Mouse (Mus musculus) right cerebral cortex, postnatal 36 days (tissue): Measurements from ENCODE around the gene Rsg1.

Experiments
- DNase-seq, 2 experiments: peaks; one replicate each; pipeline ENCODE4 v3.0.0; 2022; ENCODE audit warnings: low spot score in 2 of 2, mixed read lengths in 1 of 2

The Rsg1 gene

DNA sequence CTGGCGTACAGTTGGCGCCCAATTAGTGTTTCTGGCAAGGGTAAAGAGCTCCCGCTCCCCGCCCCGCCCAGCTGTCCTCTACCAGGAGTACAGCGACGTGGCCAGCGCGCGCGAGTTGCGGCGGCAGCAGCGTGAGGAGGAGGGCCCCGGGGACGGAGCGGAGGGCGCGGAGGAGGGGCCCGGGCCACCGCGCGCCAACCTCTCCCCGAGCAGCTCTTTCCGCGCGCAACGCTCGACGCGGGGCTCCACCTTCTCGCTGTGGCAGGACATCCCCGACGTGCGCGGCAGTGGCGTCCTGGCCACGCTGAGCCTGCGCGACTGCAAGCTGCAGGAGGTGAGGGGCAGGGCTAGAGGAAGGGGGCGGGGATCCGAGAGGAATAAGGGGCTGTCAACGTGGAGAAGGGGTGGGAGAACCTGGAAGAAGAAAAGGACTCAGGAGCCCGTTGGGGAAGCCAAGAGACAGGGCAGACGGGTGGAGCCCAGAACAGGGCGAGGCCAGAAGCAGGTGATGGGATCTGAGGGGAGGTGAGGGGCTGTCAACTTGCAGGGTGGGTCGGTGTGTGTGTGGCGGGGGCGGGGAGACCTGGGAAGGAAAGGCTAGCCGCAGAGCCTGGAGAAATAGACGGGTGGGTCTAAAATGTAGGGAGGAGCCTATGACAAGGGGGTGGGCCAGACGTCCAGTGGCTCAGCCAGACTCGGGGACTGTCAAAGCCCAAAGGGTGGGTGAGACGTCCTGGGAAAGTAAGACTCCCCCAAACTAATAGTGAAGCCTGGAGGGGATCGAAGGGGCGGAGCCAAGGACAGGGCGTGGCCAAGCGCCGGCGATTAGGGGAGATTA is 34.2 kb downstream of the Rsg1 start:
- DNase-seq, result no peak

GRCm38 (mm10) chr4:141248614-141248978 is 34.8 kb downstream of the Rsg1 start:
- no peak for DNase-seq

GRCm38 (mm10) chr4:141249383-141249782 is 35.6 kb downstream of the Rsg1 start:
- DNase-seq, result no peak

DNA sequence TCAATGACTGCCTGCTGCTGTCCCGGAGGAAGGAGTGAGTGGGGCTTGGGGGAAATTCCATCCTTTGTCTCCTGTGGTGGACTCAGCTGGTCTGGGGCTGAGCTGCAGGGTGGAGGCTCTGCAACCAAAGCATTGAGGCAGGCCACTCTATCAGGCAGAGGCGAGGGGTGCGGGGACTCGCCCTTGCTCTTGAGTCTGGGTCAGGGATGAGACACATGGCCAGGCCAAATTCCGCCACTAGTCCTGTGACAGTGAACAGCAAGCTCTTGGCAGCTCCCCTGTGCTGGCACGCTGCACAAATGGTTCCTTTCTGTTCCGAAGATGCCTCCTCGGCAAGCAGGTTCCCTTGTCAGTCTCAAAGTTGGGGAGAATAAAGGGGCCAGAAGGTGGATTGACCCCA is 37.3 kb downstream of the Rsg1 start:
- no peak for DNase-seq

DNA sequence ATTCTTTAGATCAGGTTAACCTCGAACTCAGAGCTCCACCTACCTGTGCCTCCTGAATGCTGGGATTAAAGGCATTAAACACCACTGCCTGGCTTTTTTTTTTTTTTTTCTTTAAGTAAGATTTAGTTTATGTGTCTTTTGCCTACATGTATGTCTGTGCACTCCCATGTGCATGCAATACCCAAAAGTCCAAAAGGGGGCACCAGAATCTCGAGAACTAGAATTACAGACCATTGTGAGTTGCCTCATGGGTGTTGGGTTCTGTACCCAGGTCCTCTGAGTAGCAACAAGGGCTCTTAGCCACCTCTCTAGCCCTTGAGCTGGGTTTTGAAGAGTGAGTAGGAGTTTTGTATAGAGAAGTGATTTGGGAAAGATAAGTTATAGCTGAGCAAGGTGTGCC is 38.9 kb downstream of the Rsg1 start:
- DNase-seq, result no peak

GRCm38 (mm10) chr4:141254234-141254633 is 40.5 kb downstream of the Rsg1 start:
- DNase-seq, result no peak

DNA sequence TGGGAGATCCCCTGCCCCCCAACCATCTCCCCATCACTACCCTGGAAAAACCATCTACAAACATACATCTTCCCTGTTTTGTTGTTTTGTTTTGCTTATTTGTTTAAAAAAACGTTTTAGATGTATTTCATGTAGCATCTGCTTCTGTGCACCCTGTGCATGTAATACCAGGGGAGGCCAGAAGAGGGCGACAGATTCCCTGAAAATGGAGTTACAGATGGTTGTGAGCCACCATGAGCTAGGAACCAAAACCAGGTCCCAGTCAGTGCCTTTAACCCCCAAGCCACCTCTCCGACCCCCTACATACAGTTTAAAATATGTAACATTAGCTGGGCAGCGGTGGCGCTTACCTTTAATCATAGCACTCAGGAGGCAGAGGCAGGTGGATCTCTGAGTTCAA is 43.7 kb downstream of the Rsg1 start:
- no peak for DNase-seq

DNA sequence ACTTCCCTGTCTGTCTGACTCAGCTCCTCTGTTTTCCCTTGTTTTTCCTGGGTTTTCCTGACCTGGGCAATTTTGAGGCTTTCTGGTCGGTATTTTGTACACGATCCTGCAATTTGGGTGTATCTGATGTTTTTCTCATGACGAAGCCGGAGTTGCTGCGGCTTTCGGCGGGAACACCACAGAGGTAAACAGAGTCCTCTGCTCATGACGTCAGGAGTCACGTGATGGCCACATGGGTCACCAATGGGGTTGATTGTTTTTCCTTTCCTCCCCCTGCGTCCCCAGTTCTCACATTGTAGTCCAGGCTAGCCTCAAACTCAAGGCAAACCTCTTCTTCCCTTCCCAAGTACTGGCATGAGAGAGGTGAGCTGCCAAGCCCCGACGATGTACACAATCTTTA is 45.7 kb downstream of the Rsg1 start:
- no peak for DNase-seq

DNA sequence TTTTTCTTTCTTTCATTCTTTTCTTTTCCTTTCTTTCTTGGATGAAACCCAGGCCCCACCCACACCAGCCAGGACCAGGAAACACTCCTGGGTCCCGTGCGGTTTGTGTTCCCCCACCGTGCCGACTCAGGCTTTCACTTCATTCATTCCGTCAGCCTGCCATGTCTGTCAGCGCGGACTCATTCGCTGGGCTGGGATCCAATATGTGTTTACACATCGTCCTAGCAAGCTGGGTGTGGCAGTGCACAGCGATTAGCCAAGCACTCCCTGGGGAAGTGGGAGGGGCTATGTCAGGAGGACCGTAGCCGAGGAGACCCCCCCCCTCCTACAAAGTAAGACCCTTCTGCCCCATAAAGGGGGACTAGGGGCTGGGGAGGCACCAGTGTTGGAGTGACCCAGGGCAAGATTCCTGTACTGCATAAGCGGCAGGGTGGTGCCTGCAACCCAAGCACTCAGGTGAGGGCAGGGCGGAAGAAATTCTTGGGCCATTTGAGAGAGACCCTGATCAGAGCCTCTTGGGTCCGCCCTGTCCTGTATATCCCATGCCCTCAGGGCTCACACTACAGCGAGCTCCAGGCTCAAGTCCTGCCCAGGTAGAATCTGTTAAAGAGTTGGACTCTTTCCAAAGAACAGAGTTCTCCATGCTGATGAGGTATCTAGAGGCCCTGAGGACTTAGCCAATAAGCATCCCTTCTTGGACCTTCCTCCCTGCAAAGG is 46.4 kb downstream of the Rsg1 start:
- DNase-seq, result no peak

DNA sequence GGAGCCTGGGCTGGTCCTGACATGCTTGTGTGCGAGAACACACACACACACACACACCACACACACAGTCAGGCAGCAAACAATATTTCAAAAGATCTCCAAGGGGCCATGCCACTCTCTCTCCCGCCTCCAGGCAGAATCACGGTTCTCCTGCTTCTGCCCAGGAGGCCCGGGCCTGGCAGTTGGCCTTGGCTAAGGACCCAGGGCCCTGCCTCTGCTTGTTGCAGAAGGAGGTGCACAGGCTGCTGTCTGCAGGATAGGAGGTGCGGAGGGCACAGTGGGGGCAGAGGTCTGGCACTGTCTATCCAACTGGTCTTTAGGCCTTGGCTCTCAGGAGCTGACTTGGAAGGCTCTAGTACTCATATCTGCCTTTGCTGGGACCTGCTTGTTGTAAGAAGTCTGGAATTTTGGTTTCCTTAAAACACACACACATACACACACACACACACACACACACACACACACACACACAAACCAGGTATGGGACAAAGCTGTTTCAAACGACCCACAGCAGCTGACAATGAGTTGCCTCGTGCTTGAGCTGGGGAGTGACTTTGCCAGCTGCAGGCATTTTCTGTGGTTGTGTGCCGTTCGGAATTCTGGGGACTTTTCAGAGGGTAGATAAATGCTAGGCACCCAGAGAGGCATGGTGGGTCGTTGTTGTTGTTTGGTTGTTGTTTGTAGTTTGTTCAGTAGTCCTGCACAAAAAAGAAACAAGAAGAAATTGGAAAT is 49.3 kb downstream of the Rsg1 start:
- no peak for DNase-seq

DNA sequence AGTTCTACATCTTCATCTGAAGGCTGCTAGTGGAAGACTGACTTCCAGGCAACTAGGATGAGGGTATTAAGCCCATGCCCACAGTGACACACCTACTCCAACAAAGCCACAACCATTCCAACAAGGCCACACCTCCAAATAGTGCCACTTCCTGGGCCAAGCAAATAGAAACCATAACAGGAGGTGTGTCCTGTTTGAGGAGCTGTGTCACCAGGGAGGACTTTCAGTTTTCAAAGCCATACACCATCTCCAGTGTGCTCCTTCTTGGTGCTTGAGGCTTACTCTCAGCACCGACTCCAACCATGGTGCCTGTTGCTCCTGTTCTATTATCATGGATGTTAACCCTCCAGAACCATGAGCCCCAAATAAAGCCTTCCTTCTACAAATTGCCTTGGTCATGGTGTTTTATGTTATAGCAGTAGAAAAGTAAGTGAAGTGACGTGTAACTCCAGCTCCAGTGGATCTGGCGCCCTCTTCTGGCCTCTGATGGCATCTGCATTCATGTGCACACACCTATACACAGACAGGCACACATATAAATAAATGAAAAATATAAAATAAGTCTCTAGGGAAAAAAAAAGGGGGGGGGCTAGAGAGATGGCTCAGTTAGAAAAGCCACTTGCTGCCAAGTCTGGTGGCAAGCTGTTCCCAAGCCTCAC is 52.4 kb downstream of the Rsg1 start:
- DNase-seq, result no peak

DNA sequence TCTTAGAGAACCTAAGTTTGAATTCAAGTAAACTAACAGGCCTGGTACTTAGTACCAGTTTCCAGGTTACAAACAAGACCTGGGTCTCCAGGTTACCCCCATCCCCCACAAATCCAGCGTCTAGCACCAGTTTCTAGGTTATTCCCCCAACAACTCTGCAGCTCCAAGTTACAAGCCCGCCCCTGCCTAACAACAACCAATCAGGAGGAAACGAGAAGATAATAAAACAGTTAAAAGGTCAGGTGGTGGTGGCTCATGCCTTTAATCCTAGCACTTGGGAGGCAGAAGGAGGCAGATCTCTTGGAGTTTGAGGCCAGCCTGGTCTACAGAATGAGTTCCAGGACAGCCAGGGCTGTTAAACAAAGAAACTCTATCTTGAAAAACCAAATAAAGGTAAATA is 53.5 kb downstream of the Rsg1 start:
- DNase-seq, result no peak

DNA sequence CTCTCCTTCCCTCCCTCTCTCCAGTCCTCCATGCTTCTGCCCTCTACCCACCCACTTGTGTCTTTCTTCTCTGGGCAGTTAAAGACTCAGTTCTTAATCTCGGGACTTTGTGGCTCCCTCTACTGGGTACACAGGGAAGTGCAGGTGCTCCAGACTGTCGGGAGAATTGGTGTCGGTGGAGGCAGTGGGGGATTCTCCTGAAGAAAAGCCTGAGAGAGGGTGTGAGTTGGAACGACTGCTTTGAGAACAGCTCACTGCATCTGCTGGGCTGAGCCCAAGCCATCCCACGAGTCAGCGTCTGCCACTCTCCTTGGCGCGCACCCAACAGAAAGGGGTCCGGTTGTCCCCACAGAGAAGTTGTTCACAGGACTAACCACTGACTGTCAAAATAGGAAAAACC is 54.1 kb downstream of the Rsg1 start:
- DNase-seq, result peak; percentile 65 to 68

- no peak for DNase-seq
Observed at GRCm38 (mm10) chr4:141268350-141268749, 54.6 kb downstream of the Rsg1 start.

GRCm38 (mm10) chr4:141269080-141269479 is 55.3 kb downstream of the Rsg1 start:
- no peak for DNase-seq

- no peak for DNase-seq
Observed at GRCm38 (mm10) chr4:141270201-141270940, 56.6 kb downstream of the Rsg1 start.

- no peak for DNase-seq
Observed at GRCm38 (mm10) chr4:141271228-141271627, 57.5 kb downstream of the Rsg1 start.

- no peak for DNase-seq
Observed at GRCm38 (mm10) chr4:141271721-141272120, 58.0 kb downstream of the Rsg1 start.

- no peak for DNase-seq
Observed at GRCm38 (mm10) chr4:141272878-141273277, 59.1 kb downstream of the Rsg1 start.

- peak; percentile 21 to 42 for DNase-seq
Observed at GRCm38 (mm10) chr4:141273296-141273695, 59.5 kb downstream of the Rsg1 start.
